Mouse (Mus musculus) thymus, adult 18-20 months (tissue): ENCODE measurements at regions not wholly inside any gene's neighbourhood (a gene's known extent, or its start where the extent isn't known, plus 50 kb on each side); places are given as distances from the start of the nearest gene placed in this dataset.

ENCODE experiments used
- DNase-seq, 2 experiments: peaks; one replicate each; pipeline ENCODE4 v3.0.0; 2022; ENCODE audit warnings: mixed read lengths in 2 of 2

DNA sequence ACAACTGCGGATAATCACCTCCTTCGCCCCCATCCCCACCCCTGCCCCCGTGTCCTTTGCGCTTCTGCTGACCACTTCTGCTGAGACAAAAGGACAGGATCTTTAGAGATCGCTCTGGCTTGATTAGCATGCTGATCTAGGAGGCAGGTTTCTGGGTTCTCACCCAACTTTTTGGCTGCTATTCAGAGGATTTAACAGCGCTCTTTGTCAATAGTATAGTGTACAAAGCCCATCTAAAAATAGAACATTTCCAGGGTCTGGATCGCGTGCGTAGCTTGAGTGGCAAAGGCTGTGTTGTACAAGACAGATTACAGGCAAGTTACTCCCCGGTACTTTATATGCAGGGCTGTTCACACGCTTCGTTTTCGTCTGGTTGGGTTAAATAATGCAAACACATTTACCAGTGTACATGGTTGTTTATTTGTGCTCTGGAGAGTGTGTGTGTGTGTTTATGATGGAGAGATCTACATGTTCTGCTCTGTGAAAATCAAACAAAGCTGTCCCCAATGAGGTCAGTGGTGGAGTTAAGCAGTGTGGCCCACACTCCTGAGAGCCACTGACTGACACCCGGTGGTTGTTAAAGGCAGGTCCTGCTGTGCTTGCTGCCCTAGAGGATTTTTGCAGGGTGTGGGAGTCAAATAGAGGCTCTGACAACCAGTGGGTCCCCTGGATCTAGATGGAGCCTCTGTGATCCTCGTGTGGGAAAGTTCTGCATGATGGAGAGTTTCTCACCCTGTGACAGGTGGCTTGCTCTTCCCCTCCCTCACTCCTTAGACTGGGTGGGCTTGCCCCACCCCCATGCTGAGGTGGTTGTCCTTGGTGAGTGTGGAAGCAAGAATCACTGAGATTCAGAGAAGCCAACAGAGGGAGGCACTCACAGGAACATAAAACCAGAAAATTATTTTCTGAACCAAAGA is 146.5 kb upstream of the Jade1 start:
- no peak for DNase-seq

DNA sequence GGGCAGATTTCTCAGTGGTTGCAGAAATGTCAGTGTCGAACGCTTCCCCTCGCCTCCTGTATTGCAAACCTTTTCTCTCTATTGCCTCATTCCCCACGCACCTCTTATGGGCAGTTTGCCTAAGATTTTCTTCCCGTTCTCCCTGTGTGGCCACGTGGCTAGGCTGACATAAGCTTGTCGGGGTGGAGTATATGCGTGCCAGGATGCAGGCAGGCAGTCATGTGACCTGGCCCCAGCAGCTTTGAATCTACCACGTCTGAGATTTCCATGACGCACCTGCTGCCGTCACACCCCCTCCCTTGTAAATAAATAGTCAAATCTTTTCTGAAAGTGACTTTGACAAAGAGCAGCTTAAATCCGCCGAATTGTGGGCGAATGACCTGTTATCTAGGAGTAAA is 147.1 kb upstream of the Jade1 start:
- DNase-seq, result peak; percentile 49 to 70

DNA sequence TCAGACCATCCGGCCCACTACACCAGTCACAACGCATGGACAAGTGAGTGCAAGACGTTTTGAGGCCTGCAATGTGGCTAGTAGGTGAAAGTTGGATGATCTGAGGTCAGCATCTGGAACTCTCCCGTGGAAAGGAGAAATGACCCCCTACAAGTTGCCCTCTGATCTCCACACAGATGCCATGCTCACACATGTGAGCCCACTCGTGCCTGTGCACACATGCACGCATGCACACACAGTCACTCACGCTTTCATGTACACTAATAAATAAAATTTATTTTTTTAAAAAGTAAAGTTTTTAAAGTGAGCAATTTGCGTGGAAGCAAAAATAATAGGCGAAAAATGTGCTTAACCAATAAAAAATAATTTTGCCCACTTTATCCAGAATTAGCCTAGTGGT is 147.5 kb upstream of the Jade1 start:
- no peak for DNase-seq

DNA sequence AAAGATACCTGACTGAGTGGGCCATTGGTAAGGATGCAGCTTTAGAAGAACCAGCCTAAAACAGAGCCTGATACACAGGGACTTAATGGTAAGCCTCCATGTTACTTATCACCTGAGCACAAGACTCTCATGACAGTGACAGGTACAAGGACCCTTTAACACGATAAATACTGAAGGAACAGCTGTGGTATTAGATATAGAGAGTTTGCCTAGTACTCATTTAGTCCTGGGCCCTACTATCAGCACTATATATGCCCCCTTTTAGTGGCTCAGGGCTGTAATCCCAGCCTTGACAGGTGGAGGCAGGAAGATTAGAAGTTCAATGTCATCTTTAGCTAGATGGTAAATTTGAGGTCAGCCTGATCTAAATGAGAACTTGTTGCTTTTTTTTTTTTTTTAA is 148.0 kb upstream of the Jade1 start:
- no peak for DNase-seq

DNA sequence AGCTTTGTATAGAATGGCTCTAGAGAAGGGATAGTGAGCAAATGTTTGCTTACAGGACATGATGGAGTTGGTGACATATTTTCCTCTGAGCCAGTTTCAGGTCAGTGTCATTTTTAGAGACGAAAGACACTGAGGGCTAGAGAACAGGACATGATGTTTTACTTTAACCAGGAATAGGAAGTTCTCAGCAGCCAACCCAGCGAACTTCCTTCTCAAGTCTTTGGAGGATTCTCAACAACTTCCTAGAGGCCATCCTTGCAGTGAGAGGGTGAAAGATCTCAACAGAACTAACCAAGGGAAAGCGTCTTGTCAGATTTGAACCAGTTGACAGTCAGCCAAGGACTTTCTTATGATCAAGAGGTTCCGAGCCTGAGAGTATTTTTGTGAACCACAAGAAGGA is 153.7 kb upstream of the Jade1 start:
- no peak for DNase-seq

DNA sequence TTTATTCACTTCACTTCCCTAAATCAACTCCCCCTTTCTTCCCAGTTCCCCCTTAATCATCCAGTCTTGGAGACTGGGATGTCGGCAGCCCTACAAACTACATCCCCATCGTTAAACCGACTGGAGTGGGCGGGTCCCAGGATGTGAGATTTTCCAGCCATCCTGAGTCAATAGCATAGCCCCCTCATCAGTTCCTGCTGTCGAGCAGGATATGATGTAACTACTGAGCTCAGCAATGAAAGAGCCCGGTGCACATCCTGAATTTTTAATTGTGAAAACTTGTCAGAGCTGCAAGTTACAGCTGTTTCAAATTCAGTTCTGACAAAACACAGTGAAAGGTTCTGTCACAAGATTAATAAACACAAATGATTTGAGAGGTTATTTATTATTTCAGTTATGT is 165.7 kb upstream of the Jade1 start:
- DNase-seq, result no peak

DNA sequence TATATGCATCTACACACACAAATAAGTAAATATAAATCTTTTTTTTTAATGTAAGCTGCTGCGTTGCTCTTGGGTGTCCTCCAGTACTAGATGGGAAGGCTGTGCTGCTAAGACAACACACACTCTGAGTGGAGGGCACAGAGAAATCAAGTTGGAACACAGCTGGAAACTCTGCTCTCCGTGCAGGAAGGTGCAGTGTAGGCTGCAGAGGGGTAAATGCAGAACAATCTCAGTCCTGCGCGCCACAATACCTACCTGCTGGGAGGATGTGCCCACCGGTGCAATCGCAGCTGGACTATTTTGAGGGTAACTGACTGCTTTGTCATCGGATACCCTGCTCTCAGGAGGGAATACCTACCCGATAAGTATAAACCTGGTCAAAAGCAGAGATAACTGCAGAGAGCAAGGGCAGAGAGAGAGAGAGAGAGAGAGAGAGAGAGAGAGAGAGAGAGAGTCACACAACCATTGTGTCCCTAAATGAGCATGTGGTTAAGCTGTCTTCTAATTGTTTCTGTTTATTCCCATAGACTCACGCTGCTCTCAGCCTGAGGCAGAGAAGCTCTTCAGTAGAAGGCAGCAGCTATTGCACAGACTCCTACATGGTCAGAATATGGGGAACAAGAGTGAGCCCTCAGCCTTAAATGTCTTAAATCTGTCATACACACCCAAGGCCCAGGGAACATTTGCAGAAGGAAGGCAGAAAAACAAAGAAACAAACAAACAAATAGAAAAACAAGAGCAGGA is 167.9 kb upstream of the Jade1 start:
- DNase-seq, result no peak

DNA sequence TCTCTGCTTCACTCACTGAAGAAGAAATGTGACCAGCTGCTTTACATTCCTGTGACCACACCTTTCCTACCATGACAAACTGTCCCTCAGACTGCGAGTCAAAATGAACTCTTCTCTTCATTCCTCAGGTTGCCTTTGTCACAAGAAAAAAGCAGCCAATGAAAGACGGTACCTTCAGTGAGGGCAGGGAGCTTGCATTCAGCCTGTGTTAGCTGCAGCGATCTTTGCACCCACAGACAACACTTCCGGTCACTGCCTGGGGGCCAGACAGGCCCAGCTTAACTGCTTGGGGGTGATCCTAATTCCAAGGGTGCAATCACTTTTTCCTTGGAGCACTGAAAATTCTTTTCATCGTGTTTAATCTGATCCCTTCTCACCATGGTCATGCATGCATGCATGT is 169.2 kb upstream of the Jade1 start:
- DNase-seq, result no peak

DNA sequence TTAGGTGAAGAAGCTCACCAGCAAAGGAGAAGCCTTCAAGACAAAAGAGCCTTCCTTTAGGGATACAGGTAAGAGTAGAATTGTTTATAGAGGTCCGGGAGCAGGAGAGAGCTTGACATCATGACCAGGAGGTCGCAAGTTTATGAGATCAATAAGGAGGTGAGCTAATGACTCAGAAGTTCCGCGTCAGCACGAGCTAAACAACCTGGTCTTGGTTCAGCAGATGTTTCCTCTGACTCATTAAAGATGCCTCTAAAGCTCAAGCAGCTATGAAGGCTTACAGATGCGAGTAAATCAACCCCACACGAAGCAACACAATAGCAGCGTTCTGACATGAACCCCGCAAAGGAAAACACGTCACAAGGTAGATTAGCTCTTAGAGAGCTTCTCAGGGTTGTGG is 171.1 kb upstream of the Jade1 start:
- no peak for DNase-seq

DNA sequence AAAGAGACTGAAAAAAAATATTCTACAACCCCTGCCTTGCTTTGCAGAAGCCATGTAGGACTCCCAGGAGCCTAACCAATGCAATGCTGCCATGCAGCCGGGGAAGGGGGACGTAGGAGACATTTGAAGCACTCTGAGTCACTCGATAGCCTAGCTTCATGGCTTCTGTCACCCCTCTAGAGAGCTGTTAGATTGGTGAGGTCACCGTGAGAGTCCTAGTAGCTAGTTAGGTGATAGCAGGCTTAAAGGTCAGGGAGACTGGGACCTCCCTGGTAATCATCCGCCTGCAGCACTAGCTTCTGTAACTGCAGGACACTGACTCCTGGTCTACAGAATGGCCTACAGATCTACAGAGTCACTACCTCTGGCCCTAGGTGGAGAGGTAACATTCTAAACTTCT is 177.0 kb upstream of the Jade1 start:
- no peak for DNase-seq

DNA sequence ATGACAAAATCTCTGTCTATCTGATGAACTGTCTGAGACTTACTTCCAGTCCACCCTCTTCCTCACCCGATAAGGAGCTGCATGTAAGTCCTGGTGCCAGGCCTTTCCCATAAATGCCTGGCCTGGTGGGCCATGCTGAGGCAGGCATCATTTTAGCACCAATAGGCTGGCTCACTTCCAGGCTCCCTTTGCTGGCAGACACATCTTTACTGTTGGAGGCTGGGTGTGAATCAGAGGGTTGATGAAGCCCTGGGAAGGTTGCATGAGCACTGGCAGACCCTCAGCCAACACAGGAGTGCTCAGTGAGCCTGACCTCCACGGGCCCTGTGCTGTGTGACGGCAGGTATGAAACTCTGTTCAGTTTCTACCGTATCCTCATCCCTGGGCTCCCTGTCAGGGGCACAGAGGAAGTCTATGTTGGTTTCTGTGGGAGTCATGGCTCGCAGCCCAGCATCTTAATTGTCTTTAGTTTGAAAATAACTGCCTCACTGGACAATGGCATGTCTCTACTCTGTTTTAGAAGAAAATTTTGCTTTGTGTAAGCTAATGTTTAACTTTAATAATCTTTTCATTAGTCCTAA is 177.6 kb upstream of the Jade1 start:
- no peak for DNase-seq

DNA sequence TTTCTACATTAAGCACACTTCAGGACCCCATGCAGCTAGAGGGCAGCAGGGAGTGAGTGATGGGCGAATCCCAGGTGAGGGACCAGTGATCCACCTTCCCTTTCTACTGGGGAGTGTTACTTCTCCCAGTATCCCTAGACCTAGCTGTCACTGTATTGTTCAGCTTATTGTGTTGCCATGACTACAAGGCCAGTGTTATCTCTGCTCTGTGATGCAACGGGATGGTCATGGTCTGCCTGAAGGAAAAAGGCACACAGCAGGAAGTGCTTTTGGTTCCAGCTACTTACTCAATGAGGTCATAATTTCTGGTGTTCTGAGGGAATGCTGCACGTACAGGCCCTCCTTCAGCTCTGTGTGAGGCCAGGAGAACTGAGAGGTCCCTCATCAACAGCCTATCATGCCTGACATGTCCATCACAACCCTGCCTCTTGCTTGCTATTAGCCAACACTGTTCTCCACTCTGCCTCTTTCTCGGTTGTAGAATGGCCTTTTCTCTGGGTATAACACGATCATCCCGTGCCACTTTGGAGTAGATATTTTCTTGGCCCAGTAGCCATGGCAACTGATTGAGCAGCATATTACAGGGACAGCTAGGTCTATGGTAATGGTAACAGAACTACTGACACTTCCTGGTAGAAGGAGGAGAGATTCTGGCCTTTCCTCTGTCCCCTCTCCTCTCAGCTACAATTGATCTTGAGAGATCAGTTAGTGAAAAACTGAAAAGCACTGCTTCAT is 178.5 kb upstream of the Jade1 start:
- DNase-seq, result no peak

DNA sequence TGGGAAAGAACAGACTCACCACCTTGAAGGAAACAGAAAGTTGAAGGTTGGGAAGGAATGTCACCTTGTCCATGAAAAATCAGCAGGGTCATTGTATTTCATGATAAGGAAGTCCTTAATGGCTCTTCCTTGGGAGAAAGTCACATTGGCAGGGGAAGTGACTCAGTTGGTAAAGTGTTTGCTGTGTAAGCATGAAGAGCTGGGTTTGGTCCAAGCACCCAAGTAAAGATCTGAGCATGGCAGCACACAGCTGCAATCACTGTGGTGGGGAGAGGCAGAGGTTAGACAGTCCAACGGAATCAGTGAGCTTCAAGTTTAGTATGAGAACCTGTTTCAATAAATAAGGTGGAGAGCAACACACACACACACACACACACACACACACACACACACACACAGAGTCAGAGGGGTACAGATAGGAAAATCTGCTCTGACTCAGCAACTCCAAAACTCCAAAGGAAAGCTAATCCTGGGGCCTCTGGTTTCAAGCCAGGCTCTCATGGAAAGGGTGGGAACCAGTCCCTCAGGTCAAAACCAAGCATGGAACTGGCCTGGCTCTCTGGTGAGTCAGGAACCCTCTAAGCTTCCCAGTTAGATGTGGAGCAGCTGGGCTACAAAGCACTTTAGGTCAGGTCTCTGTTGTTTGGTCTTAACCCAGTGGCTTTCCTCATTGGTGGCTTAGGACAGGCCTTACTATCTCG is 180.2 kb upstream of the Jade1 start:
- no peak for DNase-seq

DNA sequence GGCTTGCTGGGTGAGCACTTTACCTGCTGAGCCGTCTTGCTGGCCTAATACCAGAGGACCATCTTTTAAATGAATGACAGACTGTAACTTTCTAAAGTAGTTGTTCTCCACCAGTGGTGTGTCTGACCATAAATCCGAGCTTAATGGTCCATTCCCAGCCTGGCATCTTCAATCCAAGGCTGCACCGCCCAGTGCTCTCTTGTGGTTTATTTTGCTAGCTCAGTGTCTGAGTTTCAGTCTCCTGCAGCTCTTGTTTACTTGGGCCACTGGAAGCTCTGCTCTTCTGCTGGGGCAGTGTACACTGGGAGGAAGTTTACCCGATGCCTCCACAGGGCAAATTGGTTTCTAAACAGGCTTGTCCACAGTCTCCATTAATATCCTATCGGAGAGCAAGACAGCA is 182.3 kb upstream of the Jade1 start:
- DNase-seq, result no peak

DNA sequence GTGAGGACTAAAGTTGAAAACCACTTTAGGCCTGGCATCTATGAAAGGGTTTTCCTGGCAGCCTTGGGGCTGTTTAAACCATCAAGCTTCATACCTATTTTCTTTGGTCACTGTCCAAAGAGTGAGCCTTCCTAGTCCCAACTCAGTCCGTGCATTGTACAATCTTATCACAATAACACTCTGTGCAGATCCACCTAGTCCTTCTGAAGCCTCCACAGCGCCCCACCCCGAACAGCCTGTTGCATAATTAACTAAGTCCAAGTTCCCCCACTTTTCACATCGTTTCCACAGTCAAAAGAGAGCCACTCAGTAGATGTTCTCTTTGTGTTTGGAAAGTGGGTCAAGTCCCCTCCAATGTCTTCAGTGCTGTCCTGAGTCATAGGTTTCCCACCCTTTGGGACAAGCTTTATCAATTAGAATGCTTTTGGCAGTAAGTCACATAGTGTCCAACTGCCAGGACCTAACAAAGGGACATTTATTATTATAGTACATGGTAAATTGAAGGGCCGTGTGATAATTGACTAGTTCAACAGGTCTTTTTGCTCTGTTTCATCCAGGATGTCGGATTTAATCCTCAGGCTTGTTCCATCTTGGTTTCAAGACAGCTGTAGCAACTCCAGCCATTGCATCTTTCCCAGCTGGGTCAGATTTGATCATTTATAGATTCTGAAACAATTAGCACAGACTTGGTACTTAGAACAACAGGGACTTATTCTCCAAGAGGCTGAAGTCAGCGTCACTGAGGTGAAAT is 187.0 kb upstream of the Jade1 start:
- DNase-seq, result no peak

DNA sequence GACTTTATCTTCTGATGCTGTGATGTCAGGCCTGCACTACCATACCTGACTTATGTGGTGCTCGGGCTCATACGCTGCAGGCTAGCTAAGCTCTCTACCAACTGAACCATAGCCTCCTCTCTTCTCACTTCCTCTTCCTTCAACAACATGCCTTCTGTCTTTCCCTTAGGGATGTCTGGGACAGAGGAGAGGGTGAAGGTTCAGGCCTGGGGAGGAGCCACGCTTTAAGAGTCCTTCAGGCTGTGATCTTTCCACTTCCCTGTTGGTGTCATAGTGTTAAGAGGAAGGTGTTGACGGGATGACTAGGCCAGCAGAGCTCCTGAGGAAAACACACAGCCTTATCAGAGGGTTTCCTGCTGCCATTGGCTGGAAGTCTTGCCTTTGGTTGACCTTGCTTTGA is 188.8 kb upstream of the Jade1 start:
- DNase-seq, result no peak

DNA sequence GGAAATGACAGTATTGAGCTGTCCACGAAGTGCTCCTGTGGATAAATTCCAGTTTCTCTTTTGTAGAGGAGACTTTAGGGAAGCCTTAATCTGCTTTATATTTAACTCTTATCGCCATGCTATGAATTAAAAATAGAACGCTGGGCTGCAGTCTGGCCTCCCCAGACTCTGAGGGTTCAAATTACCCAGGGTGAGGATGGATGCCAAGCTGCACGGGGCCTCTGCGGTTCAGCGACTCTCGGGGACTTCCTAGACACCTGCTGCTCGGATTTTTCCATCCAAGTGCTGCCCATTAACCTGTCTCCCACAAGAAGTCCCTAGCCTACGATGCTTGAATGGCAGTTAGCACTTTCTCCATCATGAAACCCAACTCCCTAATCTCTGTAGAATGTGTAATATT is 189.3 kb upstream of the Jade1 start:
- DNase-seq, result no peak

DNA sequence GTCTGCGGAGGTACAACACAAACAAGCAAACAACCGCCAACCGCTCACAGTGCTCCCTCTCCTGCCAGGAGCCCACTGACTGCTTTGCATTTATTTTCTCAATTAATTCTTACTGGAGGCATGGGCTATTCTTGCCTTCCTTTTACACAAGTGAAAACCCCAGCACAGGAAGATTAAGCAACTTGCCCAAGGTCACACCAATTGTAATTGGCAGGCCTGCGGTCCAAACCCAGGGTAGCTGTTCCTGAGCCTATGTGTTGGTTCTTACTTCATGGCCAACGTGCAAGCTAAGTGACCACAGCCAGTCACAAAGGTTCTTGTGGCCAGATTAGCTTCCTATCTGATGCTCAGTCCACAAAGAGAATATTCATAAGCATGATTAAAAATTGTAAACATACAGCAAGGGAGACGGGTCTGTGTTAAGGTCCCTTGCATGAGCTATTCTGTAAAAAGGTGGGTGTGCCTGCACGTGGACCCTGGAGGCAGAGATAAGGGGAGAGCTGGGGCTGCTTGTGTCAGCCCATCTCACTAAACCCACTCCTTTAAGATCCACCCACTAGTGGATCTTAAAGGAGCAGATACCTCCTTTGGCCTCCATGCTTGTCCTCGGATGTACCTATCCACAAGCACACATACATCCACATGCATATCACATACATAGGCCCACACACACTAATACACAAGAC is 190.2 kb upstream of the Jade1 start:
- DNase-seq, result no peak

DNA sequence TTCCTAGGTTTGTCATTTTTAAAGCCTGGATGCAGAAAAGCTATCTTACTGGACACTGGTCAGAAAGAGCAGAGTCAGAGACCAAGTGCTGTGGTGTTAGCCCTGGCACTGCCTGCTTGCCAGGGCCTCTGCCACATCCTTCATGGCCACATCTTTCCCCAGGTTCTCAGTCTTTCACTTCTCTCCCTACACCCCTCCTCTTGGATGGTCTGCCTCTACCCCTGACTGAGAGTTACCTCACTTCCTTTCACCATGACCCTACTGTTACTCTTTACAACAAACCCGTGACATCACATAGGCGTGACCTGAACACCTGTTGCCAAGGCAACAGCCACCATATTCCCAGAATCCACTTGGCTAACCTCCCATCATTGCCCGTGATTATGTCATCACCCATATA is 191.6 kb upstream of the Jade1 start:
- no peak for DNase-seq

DNA sequence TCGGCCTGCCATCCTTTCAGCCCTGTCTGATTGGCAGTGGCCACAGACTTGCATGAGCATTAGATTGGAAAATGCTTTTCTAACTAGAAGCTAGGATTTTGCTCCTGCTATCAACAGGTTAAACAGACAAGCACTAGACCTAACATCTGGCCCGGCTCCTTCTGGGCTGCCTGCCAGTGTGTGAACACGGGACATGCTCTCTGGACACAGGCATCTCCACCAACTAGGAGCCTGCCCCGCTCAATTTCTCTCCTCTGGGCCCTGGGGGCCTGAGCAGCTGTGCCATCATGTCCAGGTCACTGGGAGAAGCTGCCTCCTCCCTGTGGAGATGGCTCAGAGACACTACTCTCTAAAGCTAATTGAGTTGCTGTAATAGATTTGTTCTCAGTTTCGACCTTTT is 195.3 kb upstream of the Jade1 start:
- no peak for DNase-seq

DNA sequence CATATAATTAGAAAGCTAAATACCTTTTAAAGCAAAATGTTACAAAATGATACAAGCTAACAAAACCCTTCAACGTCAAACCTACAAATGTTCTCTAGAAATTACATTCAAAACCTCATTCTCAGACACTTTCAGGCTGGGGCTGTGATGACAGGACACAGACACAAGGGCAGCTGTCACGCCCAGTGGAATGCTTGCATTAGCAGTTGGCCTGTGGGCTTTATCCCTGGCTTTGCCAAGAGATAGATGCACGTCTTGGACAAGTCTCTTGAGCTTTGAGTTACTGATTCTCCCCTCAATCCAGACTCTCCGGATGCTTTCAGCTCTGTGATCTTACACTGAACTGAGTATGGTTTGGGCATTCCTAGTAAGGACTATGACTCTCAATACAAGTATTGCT is 196.1 kb upstream of the Jade1 start:
- no peak for DNase-seq
